Mouse (Mus musculus): ENCODE data around the gene Olfr419. TPM values are rescaled to one million over a fixed set of nuclear protein-coding genes. Genes with fewer than 3 reads are reported as not detected.

Gene Olfr419
- total RNA-seq (2021) = not detected
- long read RNA-seq, experiment 1 = 0 reads
- long read RNA-seq, experiment 2 = 0 reads

DNA sequence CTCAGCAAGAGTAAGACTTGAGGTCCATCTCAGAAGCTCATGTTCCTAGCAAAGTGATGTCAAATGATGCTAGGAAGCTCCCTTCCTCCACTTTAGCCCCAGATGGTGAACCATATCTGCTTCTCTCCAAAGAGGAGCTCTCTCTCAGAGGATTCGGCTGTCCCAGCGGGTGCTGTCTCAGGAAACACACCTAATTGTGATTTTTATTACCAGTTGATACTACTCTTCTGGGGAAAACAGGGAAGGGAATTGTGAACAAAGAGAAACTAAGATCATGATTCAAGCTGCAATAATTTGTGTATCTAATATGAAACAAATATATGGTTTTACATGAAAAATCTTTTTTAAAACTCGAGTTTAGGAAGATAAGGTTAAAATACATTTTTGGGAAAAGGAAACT lies at the start of gene Olfr419:
Olfr419 (minus strand) TSS at position 101 of the 400 bp plus-strand sequence.
- no peak for TF ChIP-seq CTCF (IDR thresholded peaks at IDR 0.05)
- H3K4me3 ChIP-seq = no peak within 1 kb of the TSS
- no peak for DNase-seq (ENCODE audit: extremely low spot score in 1 of 2, low spot score in 2 of 2)
- intact Hi-C loops (cut with DNase I) = no loop called here
- no peak within 1 kb of the TSS for H3K27ac ChIP-seq

DNA sequence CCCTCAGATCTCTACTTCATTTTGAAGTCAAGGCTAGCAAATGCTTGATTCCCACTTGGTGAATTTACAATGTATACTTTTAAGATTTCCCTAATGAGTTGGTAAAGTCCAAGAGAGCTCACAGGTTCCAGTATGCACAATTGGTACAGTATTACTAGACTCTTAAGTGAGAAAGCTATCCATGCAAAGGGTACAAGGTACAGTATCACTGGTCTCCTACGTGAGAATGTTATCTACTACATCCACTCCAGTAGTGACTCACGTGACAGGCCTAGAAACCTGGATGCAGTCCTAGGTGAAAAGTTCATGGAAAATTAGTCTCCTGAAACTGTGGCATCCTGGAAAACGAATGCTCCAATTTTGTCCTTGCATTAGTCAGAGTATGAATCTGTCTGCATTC lies 18.8 kb upstream of the Olfr419 start:
- Histone ChIP-seq H3K27ac (no peak overlapping the region), H3K4me3 (no peak overlapping the region)
- no peak for DNase-seq (ENCODE audit: extremely low spot score in 1 of 2, low spot score in 2 of 2)
- TF ChIP-seq CTCF (IDR thresholded peaks at IDR 0.05) = no peak
- intact Hi-C loops (cut with DNase I) = no loop called here

DNA sequence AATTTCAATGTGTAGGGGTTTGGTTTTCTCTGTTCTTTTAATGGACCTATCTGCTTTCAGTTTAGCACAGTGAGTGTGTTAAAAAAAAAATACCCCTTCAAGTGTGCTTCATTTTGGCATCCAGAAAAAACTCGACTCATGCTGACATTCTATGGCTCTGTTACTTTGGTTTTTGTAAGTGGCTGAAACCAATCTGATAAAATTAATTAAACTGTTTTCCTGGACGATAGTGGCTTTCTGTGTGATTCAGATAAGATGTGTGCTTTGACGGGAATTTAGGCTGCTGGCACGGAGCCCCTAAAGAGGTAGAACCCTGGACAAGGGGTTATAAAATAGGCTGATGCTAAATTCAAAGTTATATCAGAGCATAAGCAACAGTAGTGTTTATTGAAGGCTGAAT lies 17.3 kb upstream of the Olfr419 start:
- H3K27ac ChIP-seq = no peak overlapping the region
- no peak for TF ChIP-seq CTCF (IDR thresholded peaks at IDR 0.05)
- H3K4me3 ChIP-seq = no peak overlapping the region
- DNase-seq (ENCODE audit: extremely low spot score in 1 of 2, low spot score in 2 of 2) = no peak
- intact Hi-C loops (cut with DNase I) = loop anchor here (10.0 kb wide), 1 partner anchor 954 kb away; no protein-coding TSS in a partner anchor

DNA sequence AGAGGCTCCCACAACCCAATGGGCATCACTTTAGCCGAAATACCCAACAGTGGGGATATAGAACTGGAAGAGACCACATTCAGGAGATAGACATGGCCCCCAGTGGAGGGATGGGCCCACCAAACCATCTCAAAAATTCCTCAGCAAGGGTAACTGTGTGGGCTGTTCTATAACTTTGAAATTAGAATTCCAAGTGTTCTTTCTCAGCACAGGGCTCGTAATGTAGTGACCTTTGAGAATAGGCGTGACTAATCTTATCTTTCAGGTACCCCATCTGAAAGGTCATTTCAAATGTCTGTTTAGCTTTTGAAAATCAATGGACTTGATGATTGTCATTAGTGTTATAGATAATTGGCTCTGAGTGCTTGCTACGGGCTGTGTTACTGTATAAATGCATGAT lies 16.0 kb upstream of the Olfr419 start:
- intact Hi-C loops (cut with DNase I) = loop anchor here (10.0 kb wide), 1 partner anchor 953 kb away; no protein-coding TSS in a partner anchor
- no peak for TF ChIP-seq CTCF (IDR thresholded peaks at IDR 0.05)
- no peak overlapping the region for H3K27ac ChIP-seq
- DNase-seq (ENCODE audit: extremely low spot score in 1 of 2, low spot score in 2 of 2) = no peak
- H3K4me3 ChIP-seq = no peak overlapping the region

DNA sequence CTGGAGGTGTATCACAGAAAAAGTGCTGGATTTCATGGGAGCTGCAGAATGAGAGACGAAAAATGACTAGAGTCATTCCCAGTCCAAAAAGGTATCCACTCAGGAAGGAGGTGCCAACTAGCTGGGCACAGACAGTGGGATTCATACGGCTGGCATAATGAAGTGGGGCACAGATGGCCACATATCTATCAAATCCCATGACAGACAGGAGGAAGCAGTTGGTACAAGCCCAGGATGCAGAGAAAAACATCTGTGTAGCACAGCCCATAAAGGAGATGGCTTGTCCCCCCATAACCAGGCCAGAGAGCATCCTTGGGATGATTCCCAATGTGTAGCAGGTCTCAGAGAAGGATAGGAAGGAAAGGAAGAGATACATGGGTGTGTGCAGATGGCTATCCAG lies 1.5 kb downstream of the Olfr419 start:
- TF ChIP-seq CTCF (IDR thresholded peaks at IDR 0.05) = no peak
- intact Hi-C loops (cut with DNase I) = no loop called here
- DNase-seq (ENCODE audit: extremely low spot score in 1 of 2, low spot score in 2 of 2) = no peak
- Histone ChIP-seq H3K27ac (no peak overlapping the region), H3K4me3 (no peak overlapping the region)

DNA sequence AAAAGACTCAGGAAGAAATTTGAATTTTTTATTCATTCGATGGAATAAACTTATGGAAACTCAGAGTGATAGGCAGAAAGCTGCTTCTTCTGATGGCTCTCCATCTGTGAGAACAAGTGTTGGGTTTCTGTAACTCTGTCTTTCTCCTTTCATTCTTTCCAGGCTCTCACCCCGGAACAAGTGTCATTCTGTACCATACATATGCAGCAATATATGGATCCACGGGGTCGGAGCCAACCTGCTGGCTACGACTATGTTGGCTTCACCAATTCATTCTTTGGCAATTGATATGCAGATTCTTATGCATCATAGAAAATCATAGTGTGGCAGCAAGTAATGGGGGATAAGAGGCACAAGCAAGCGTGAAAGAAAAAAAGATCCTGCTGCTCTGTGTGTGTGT lies 4.7 kb downstream of the Olfr419 start:
- no peak for DNase-seq (ENCODE audit: extremely low spot score in 1 of 2, low spot score in 2 of 2)
- Histone ChIP-seq H3K27ac (no peak overlapping the region), H3K4me3 (no peak overlapping the region)
- intact Hi-C loops (cut with DNase I) = no loop called here
- TF ChIP-seq CTCF (IDR thresholded peaks at IDR 0.05) = no peak

DNA sequence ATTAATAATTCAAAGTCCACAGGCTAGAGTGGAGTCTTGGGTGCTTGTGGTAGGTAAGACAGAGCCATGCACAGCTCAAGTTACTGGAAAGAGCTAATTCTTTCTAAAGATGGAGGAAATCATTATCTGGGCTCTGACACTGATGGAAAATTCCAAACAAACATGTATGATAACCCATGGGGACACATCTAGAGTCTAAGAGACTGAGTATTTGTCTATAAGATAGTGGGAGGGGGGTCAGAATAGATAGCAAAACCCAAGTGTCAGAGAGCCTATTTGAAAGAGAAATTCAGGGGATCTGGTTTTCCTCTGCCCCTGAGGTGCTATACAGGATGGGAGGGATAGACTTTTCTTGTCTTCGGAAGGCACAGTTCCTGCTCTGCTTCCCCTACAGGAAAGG lies 5.8 kb downstream of the Olfr419 start:
- intact Hi-C loops (cut with DNase I) = no loop called here
- Histone ChIP-seq H3K4me3 (no peak overlapping the region), H3K27ac (no peak overlapping the region)
- DNase-seq (ENCODE audit: extremely low spot score in 1 of 2, low spot score in 2 of 2) = no peak
- no peak for TF ChIP-seq CTCF (IDR thresholded peaks at IDR 0.05)

DNA sequence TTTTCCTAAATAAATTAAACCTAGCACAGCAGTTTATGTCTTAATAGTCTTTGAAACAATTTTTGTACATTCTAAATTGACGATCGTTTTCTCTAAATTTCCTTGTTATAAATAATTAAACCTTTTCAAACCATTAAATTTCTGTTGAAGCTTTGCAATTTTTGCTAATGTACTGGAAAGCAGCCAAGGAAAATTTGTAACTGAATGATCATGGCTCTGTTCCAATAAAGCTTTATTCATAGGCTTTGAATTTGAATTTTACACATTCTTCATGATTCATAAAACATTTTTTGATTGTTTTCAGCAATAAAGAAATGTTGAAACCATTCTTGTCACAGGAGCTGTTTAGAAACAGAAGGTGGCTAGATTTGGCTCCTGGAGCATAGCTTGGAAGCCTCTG lies 7.2 kb downstream of the Olfr419 start:
- Histone ChIP-seq H3K4me3 (no peak overlapping the region), H3K27ac (no peak overlapping the region)
- no peak for TF ChIP-seq CTCF (IDR thresholded peaks at IDR 0.05)
- DNase-seq (ENCODE audit: extremely low spot score in 1 of 2, low spot score in 2 of 2) = no peak
- intact Hi-C loops (cut with DNase I) = no loop called here

DNA sequence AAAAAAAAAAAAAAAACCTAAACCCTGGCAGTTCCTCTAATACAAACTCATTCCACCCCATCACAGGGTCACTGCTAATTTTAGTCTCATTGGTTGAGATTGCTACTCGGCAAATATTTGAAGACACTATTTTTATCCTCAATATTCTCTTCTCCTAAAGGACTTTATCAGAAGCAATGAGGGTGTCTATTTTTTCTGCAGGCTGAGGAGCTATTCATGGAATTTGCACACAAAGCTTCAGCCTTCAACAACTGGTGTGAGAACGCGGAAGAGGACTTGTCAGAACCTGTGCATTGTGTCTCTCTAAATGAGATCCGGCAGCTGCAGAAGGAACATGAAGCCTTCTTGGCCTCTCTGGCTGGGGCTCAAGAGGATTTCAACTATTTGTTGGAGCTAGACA lies 11.9 kb downstream of the Olfr419 start:
- TF ChIP-seq CTCF (IDR thresholded peaks at IDR 0.05) = no peak
- H3K27ac ChIP-seq = no peak overlapping the region
- H3K4me3 ChIP-seq = no peak overlapping the region
- intact Hi-C loops (cut with DNase I) = no loop called here
- no peak for DNase-seq (ENCODE audit: extremely low spot score in 1 of 2, low spot score in 2 of 2)

DNA sequence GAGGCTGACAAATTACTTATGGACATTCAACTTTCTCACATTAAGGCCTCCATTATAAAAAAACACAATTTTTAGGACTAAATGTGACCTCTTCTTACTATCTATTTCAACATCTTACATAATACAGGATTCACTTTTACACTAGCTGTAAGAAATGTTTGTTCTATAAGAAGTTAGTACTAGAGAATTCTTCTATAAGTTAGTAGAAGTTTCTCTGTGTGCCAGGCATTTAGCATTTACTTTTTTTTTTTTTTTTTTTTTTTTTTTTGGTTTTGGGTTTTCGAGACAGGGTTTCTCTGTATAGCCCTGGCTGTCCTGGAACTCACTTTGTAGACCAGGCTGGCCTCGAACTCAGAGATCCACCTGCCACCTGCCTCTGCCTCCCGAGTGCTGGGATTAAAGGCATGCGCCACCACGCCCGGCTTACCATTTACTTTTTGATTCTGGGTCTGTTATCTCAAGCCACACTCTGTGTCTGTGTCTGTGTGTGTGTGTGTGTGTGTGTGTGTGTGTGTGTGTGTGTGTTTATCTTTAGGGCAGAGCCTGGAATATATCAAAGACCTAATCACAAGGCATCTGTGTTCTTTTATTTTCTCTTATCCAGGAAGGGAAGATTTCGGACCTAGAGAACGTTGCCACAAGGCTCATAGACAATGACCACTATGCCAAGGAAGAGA lies 35.2 kb downstream of the Olfr419 start:
- no peak overlapping the region for H3K4me3 ChIP-seq
- no peak overlapping the region for H3K27ac ChIP-seq
- intact Hi-C loops (cut with DNase I) = no loop called here
- DNase-seq (ENCODE audit: extremely low spot score in 1 of 2, low spot score in 2 of 2) = no peak
- no peak for TF ChIP-seq CTCF (IDR thresholded peaks at IDR 0.05)

DNA sequence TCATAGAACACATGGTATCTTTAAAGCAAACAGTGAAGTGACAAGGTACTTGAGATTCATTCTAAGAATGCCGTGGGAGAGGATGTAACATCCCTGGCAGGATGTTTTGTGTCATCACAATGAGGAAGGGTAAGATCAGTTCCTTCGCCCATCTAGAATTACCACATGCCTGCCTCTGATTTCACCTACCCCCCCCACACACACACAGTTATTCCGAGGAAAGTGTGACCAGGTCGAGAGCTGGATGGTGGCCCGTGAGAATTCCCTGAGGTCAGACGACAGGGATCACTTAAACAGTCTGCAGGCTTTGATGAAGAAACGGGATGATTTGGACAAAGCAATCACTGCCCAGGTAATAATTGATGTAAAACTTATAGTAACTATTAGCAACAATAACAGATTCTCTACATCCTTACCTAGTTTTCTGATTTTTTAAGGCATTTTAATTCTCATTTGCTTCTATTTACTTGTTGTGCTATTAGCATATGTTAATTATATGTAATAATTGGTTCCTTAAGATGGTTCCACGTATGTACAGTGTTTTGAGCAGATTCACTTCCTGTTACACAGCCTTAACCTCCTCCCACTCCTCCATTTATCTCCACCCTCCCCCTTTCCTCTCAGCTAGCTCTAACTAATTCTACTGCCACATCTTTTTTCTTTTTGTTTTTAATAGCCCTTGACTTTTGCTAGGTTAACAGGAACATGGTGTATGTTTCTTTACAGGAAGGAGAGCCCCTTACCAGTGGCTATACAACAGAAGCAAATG lies 36.4 kb downstream of the Olfr419 start:
- no peak for TF ChIP-seq CTCF (IDR thresholded peaks at IDR 0.05)
- no peak overlapping the region for H3K4me3 ChIP-seq
- no peak overlapping the region for H3K27ac ChIP-seq
- DNase-seq (ENCODE audit: extremely low spot score in 1 of 2, low spot score in 2 of 2) = no peak
- intact Hi-C loops (cut with DNase I) = no loop called here

DNA sequence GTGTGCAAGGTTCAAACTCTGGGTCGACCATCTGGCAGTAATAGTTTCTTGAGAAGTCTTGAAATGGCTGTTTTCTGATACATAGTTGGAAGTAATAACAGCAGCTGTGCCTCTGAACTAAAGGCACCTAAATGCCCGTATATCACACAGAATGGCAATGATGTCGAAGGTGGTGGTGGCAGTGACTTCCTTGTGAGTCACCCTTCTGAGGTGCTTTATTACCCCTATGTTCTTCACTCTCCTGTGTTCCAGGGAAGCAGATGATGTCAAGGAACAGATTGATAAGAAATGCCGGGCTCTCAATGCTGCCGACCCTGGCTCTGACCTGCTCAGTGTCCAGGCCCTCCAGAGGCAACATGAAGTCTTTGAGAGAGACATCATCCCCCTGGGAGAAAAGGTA lies 39.6 kb downstream of the Olfr419 start:
- no peak for TF ChIP-seq CTCF (IDR thresholded peaks at IDR 0.05)
- DNase-seq (ENCODE audit: extremely low spot score in 1 of 2, low spot score in 2 of 2) = no peak
- intact Hi-C loops (cut with DNase I) = no loop called here
- no peak overlapping the region for H3K4me3 ChIP-seq
- no peak overlapping the region for H3K27ac ChIP-seq

DNA sequence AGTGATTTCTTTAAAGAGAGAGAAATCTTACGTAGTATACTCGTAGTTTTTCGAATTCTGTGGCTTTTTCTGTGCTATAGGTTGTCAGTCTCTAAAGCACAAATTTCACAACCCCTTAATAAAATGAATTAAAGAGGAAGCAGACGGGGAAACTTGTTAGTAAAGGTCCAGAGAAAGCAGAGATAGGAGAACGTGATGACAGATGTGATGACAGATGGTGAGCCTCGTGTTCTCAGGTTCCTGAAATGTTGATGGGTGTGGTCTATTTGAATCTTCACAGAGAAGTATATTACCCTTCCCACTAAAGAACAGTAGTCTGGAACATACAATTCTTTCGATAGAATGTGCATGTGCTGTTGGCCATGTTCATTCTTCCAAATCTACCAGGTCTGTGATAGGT lies 47.2 kb downstream of the Olfr419 start:
- Histone ChIP-seq H3K4me3 (no peak overlapping the region), H3K27ac (no peak overlapping the region)
- no peak for DNase-seq (ENCODE audit: extremely low spot score in 1 of 2, low spot score in 2 of 2)
- TF ChIP-seq CTCF (IDR thresholded peaks at IDR 0.05) = no peak
- intact Hi-C loops (cut with DNase I) = no loop called here

Other genes with a start within 250 kb of the Olfr419 start
- gene Ifi205, start 220.3 kb downstream of the Olfr419 start, total RNA-seq (2021) = not detected
- not detected for gene Olfr433, start 211.4 kb downstream of the Olfr419 start, total RNA-seq (2021)
- gene Olfr432, start 202.9 kb downstream of the Olfr419 start, total RNA-seq (2021) = not detected
- not detected for gene Olfr430, start 185.5 kb downstream of the Olfr419 start, total RNA-seq (2021)
- not detected for gene Olfr429, start 167.7 kb downstream of the Olfr419 start, total RNA-seq (2021)
- gene Olfr427, start 155.2 kb downstream of the Olfr419 start, total RNA-seq (2021) = not detected
- gene Olfr231, start 130.9 kb downstream of the Olfr419 start, total RNA-seq (2021) = not detected
- not detected for gene Olfr424, start 120.5 kb downstream of the Olfr419 start, total RNA-seq (2021)
- not detected for gene Olfr420, start 96.4 kb downstream of the Olfr419 start, total RNA-seq (2021)
- gene Spta1, start 79.3 kb downstream of the Olfr419 start, total RNA-seq (2021) = under 1 TPM; 0.05 to 0.07 TPM
- gene Mptx1, start 78.5 kb upstream of the Olfr419 start, total RNA-seq (2021) = not detected
- not detected for gene Olfr417, start 113.1 kb upstream of the Olfr419 start, total RNA-seq (2021)
- not detected for gene Olfr248, start 139.0 kb upstream of the Olfr419 start, total RNA-seq (2021)
- gene Olfr414, start 172.0 kb upstream of the Olfr419 start, total RNA-seq (2021) = not detected
- not detected for gene Olfr220, start 190.0 kb upstream of the Olfr419 start, total RNA-seq (2021)
- gene Fmn2, start 249.8 kb upstream of the Olfr419 start, total RNA-seq (2021) = 10 to 100 TPM; 81.5 to 87.0 TPM